Mouse (Mus musculus): ENCODE measurements around the gene Ebf1.

DNA sequence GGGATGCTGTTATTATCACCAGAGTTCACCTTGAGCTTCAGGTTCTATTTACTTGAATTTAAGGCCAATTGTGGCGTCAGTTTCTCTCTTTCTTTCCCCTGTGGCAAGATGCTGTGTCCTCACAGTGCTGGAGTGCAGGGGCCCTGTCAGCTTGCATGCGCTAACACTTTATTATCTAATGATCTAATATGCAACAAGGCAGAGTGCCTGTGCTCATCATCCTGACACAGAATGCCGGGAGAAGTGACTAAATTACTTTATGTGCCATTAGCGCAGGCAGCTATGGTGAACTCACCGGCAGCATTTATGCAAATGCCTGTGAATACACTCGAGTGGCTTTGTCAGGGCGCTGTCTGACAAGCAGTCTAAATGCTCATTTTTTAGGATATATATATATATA is 270.6 kb downstream of the Ebf1 start:
- TF ChIP-seq MYOG (IDR thresholded peaks at IDR 0.05; ENCODE audit: control insufficient read depth in 1 of 3, insufficient read depth in 1 of 3, insufficient read length in 2 of 3, low read depth in 2 of 3) (no peak), MAX (IDR thresholded peaks at IDR 0.05; ENCODE audit: low read depth) (no peak), USF1 (IDR thresholded peaks at IDR 0.05; ENCODE audit: low read depth) (no peak), POLR2A (IDR thresholded peaks at IDR 0.05; ENCODE audit: insufficient read length, low read depth) (no peak), MYOD1 (IDR thresholded peaks at IDR 0.05; ENCODE audit: control insufficient read depth in 1 of 3, insufficient read length in 2 of 3, low read depth in 2 of 3) (no peak), E2F4 (IDR thresholded peaks at IDR 0.05; ENCODE audit: insufficient read depth) (no peak)

Data from myocyte (in vitro differentiated cells).